Mouse (Mus musculus) embryonic fibroblast, embryonic 13.5 days (primary cell): ENCODE measurements at regions not wholly inside any gene's neighbourhood (a gene's known extent, or its start where the extent isn't known, plus 50 kb on each side); places are given as distances from the start of the nearest gene placed in this dataset.

ENCODE experiments used
- H3K27ac ChIP-seq: 2 replicates; pipeline ENCODE4 v1.5.1; 2012; ENCODE audit warnings: low read length, control low read depth, inconsistent platforms; ENCODE audit not compliant: insufficient read depth
- H3K4me1 ChIP-seq: 2 replicates; pipeline ENCODE4 v1.6.1; 2011; ENCODE audit warnings: low read length; ENCODE audit not compliant: control insufficient read depth, insufficient read depth
- H3K4me3 ChIP-seq: 2 replicates; pipeline ENCODE4 v1.5.1; 2011; ENCODE audit warnings: mild to moderate bottlenecking, control low read depth, low read length; ENCODE audit not compliant: insufficient read depth
- CTCF ChIP-seq: IDR thresholded peaks from 2 replicates; pipeline ENCODE4 v1.5.1; 2011; ENCODE audit warnings: mild to moderate bottlenecking, control low read depth, low read length, moderate library complexity, borderline replicate concordance; ENCODE audit not compliant: insufficient read depth
- POLR2A ChIP-seq: IDR thresholded peaks from 2 replicates; pipeline ENCODE4 v1.6.1; 2011; ENCODE audit warnings: low read depth, mild to moderate bottlenecking, control low read depth, low read length, moderate library complexity

DNA sequence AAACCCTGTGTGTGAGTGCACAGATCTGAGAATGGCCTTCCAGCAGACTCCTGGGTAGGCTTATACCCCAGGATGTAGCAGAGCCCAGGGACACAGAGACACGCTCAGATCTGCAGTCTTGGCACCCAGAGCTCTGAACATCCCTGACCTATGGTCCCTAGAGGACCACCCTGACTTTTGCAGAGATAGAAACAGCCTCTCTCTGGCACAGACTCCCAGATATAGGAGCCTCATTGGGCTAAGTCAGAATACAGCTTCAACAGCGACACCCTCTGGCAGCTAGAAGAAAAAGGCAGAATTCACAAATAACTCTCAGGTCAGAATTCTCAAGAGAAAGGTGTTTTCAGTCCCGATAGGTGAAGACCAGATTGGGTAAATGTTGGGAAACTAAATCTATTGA, 115.3 kb upstream of the Clint1 start:
- Histone ChIP-seq H3K27ac (no peak overlapping the region), H3K4me3 (no peak overlapping the region), H3K4me1 (0 out of 2 replicates have a peak, but pooled peaks cover 6% of the 10 kb centered on the region)
- no peak for TF ChIP-seq CTCF

- Histone ChIP-seq H3K4me1 (0 out of 2 replicates have a peak, but pooled peaks cover 6% of the 10 kb centered on the region), H3K27ac (no peak overlapping the region), H3K4me3 (no peak overlapping the region)
- TF ChIP-seq POLR2A (no peak), CTCF (no peak)
These were observed 113.5 kb upstream of the Clint1 start for GRCm38 (mm10) chr11:45738331-45738730.

GRCm38 (mm10) chr11:45745941-45746340, 105.9 kb upstream of the Clint1 start:
- no peaks in the 10 kb centered on the region for H3K4me1 ChIP-seq
- H3K27ac ChIP-seq: no peak overlapping the region
- H3K4me3 ChIP-seq: no peak overlapping the region
- no peak for TF ChIP-seq POLR2A
- no peak for TF ChIP-seq CTCF

DNA sequence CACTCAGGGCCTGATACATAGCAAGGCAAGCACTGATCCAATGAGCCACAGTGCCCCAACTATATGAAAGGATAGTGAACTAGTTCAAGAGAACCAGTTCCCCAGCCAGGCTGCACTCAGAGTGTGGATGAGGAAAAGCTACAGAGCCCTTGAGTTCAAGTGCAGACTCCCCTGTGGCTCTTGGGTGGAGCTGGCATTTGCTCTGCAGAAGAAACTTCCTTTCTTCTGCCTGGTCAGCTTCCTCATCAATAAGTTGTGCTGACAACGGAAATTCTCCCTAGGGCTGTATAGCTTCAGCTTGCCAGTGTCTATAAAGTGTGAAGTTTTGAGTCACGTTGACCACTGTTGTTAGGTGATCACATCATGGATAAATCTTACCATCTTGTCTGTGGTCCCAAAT, 101.6 kb upstream of the Clint1 start:
- Histone ChIP-seq H3K4me1 (no peaks in the 10 kb centered on the region; the same call in 1 of the 2 replicates), H3K4me3 (no peak overlapping the region), H3K27ac (no peak overlapping the region)
- no peak for TF ChIP-seq POLR2A
- TF ChIP-seq CTCF: no peak

GRCm38 (mm10) chr11:45752237-45752636, 99.6 kb upstream of the Clint1 start:
- Histone ChIP-seq H3K27ac (no peak overlapping the region), H3K4me3 (no peak overlapping the region), H3K4me1 (no peaks in the 10 kb centered on the region; the same call in 1 of the 2 replicates)
- TF ChIP-seq CTCF (peak; percentile 39; the same call in 1 of the 2 replicates), POLR2A (no peak)

DNA sequence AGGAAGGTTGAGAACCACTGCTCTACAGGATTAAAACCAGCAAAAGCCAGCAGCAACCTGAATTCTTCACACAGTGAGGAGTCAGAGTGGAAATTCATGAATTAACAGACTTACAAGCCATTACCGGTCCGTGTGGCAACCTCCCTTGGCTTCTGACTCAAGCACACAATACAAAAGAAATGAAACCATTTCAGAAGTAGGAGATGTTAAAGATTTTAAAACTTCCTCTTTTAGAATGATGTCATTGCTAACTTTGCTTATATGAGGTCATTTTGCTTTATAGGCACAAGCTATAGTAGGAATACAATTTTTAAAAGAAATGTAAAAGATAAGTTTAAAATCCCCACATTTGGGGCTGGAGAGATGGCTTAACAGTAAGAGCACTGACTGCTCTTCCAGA, 99.1 kb upstream of the Clint1 start:
- Histone ChIP-seq H3K4me3 (no peak overlapping the region), H3K4me1 (no peaks in the 10 kb centered on the region; the same call in 1 of the 2 replicates), H3K27ac (no peak overlapping the region)
- TF ChIP-seq POLR2A: no peak
- no peak for TF ChIP-seq CTCF

GRCm38 (mm10) chr11:45767081-45767480, 84.8 kb upstream of the Clint1 start:
- Histone ChIP-seq H3K27ac (no peak overlapping the region), H3K4me1 (no peaks in the 10 kb centered on the region), H3K4me3 (no peak overlapping the region)
- TF ChIP-seq CTCF: no peak
- no peak for TF ChIP-seq POLR2A

DNA sequence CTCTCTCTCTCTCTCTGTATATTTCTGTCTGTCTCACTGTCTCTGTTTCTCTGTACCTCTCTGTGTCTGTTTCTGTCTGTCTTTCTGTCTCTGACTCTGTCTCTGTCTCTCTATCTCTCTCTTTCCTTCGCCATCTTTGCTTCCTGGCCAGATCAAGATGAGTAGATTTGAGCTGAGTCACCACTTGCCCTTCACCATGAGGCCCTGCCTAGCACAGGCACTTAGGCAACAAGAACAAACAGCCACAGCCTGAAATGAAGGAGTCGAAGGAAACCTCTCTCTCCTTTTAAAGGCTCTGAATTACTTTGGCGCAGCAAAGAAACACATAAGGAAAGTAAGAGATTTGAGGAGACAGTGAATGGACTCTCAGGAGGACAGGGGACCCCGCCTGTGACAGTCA, 69.4 kb upstream of the Clint1 start:
- TF ChIP-seq CTCF: no peak
- no peak for TF ChIP-seq POLR2A
- no peak overlapping the region for H3K27ac ChIP-seq
- no peaks in the 10 kb centered on the region for H3K4me1 ChIP-seq
- no peak overlapping the region for H3K4me3 ChIP-seq

- no peak overlapping the region for H3K4me3 ChIP-seq
- TF ChIP-seq POLR2A (no peak), CTCF (no peak)
- H3K4me1 ChIP-seq: no peaks in the 10 kb centered on the region; the same call in 1 of the 2 replicates
- H3K27ac ChIP-seq: no peak overlapping the region
These were observed 66.0 kb upstream of the Clint1 start for GRCm38 (mm10) chr11:45785806-45786205.

DNA sequence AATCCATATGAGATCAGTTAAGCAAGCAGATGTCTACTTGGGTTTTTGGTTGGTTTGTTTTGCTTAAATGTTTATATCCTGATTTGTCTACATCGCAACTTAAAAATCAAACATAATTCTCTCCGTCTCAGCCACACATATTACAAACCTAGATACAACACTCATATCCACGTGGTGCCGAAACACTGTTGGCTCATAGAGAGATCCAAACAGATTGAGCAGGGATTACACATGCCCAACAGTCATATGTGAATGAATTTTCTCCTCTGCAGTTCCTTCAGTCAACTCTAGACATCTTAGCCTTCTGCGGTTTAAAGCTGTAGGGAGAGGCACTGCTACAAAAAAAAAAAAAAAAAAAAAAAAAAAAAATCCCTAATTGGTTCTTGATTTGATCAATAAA, 64.4 kb upstream of the Clint1 start:
- no peak overlapping the region for H3K27ac ChIP-seq
- no peaks in the 10 kb centered on the region; the same call in 1 of the 2 replicates for H3K4me1 ChIP-seq
- no peak for TF ChIP-seq CTCF
- TF ChIP-seq POLR2A: no peak
- no peak overlapping the region for H3K4me3 ChIP-seq

- no peak overlapping the region for H3K27ac ChIP-seq
- no peak overlapping the region for H3K4me3 ChIP-seq
- H3K4me1 ChIP-seq: no peaks in the 10 kb centered on the region; the same call in 1 of the 2 replicates
- no peak for TF ChIP-seq CTCF
- TF ChIP-seq POLR2A: no peak
These were observed 62.0 kb upstream of the Clint1 start for GRCm38 (mm10) chr11:45789886-45790285.

GRCm38 (mm10) chr11:45790504-45790903, 61.3 kb upstream of the Clint1 start:
- no peak overlapping the region for H3K27ac ChIP-seq
- TF ChIP-seq POLR2A: no peak
- no peak for TF ChIP-seq CTCF
- H3K4me1 ChIP-seq: no peaks in the 10 kb centered on the region; the same call in 1 of the 2 replicates
- H3K4me3 ChIP-seq: no peak overlapping the region
